Mouse (Mus musculus): ENCODE measurements around the gene Megf11.
"Not testable (repeated sequence)": the region's sequence is repeated elsewhere in the genome, so short reads cannot be mapped to it uniquely, and the experiment has no call there.

The Megf11 gene

DNA sequence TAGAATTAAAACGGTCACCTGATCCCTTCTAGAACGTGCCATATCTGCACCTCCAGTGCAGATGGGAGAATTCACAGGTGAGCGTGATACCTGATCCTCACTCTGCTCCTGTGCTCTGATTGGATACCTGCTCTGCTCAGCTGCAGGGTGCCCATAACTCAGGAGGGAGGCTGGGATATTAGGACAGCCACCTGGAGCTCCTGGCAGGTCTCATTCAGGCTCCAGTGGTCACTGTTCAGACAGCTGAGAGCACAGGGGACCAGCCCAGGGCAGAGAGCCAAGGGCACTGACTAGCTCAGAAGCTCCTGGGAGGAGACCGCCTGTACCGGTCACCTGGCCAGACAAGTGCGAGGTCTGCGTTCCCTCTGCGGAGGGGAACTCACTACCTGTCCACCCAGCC, 80.7 kb downstream of the Megf11 start:
- DNase-seq (ENCODE audit: low spot score in 2 of 2): no peak

- no peak for DNase-seq (ENCODE audit: low spot score in 2 of 2)
Observed at GRCm38 (mm10) chr9:64466564-64466963, 81.1 kb downstream of the Megf11 start.

DNA sequence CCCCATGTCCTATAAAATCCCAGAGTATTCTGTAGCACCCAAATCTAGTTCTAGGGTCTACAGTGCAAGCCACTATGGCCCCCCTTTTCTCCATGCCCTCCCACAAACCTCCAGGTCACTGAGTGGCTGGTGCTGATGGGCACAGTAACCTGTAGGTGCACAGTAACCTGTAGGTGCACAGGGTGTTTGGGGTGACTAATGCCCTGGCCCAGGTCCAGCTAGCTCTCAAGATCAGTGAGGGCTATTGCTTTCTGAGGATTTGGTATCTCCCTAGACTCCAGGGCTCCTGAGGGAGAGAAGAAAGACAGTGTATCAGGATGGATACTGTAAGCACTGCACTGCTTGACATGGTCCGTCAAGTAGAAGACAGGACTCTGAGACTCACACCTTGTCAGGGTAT, 85.4 kb downstream of the Megf11 start:
- DNase-seq (ENCODE audit: low spot score in 2 of 2): no peak

GRCm38 (mm10) chr9:64471336-64471735, 85.9 kb downstream of the Megf11 start:
- DNase-seq (ENCODE audit: low spot score in 2 of 2): no peak

DNA sequence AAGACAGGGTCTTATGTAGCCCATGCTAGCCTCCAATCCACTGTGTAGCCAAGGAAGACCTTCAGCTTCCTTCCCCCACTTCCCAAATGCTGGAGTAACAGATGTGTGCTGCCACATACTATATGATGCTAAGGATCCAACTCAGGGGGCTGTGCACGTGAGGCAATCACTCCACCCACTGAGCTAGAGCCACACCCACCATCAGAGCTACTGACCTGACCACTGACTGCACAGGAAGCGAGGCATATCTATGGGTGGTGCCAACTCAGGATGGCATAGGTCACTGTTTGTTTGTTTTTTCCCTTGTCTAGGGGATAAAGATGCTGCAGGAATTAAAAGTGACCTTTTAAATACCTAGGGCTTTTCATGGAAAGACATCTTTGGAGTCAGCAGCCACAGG, 86.7 kb downstream of the Megf11 start:
- no peak for DNase-seq (ENCODE audit: low spot score in 2 of 2)

DNA sequence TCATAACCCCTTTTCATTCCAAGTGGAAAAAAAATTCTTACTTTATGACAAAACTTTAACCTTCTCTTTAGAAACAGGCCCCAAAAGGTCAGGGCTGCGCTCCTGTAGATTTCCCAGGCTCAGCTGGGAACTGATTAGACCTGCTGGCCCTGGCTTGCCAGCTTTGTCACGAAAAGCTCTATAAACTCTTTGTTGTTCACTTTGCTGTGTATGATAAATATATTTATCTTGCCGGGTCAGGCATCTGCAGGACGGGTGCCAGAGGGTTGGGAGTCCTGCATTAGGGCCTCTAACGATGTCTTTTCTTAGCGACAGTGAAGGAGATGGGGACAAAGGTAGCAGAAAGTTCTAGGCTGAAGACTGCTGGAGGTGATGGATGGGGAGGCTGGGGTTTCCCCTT, 87.3 kb downstream of the Megf11 start:
- no peak for DNase-seq (ENCODE audit: low spot score in 2 of 2)

DNA sequence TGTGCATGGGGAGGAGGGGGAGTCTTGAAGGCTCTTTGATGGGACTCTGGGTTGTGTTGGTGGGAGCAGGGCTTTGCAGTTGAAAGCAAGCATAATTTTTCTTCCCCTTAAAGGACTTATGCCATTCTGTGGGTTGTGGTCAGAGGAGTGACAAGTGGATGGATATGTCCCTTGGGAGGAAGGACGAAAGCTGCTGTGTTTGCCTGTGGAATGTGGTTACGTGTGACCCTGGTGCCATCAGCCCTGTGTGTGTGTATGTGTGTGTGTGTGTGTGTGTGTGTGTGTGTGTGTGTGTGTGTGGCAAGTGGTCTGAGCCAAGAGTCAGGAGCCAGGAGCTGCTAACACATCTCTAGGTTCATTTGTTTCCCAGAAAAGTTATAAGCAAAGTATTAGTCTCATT, 87.7 kb downstream of the Megf11 start:
- no peak for DNase-seq (ENCODE audit: low spot score in 2 of 2)

DNA sequence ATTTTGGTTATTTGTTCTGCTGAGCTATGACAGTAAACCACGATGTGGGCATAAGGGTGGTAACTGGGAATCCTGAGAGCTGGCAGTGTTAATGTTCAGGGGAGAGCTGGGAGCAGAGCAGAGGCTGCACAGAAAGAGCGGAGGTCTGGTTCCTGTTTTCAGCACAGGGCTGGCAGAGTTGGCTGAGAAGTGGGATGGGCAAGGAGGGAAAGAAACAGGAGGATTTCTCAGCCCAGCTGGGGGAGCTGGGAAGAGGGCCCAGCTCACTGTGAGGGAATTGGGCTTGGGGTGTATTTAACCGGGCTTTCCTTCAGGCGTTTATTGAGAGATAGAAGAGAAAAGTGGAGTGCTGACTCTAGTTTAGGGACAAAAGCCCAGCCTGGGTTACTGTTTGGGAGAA, 88.3 kb downstream of the Megf11 start:
- no peak for DNase-seq (ENCODE audit: low spot score in 2 of 2)

DNA sequence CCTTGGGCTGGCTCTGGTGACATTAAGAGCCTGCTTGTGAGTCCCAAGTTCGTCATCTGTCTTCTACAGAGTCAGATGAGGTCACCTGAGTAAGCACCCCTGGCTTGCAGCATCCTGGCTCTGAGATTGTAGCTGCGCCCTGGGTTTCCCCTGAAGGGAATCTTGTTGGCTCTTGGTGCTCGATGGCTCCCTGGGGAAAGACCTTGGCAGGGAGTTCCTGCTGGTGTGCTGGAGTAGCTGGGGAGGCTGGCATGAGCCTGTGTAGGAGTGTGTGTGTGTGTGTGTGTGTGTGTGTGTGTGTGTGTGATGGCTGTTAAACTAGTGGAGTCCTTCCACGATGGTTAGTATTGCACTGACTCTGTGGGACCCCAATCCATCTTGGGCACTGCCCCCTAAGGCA, 88.7 kb downstream of the Megf11 start:
- peak in 1 of 2 experiments; percentile 53 for DNase-seq (ENCODE audit: low spot score in 2 of 2)

GRCm38 (mm10) chr9:64475942-64476341, 90.5 kb downstream of the Megf11 start:
- no peak for DNase-seq (ENCODE audit: low spot score in 2 of 2)

- not testable (repeated sequence) for DNase-seq (ENCODE audit: low spot score in 2 of 2)
Observed at GRCm38 (mm10) chr9:64477397-64477796, 92.0 kb downstream of the Megf11 start.

DNA sequence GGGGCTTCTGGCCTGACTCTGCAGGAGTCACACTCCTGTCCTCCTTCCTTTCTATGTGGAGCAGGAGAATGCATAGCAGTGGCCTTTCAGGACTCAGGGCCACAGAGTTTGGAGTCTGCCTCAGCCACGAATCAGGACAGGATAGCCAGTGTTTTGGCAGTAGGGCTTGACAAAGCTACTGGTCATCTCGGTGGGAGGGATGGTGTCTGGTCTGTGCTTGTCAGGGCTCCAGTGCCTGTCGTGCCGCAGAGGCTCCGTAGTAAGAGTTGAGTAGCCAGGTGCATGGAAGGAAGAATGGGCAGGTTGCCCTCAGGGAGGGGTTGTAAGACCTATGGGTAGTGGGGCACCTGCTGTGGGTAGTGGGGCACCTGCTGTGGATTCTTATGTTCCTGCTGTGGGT, 96.7 kb downstream of the Megf11 start:
- DNase-seq (ENCODE audit: low spot score in 2 of 2): no peak

GRCm38 (mm10) chr9:64487377-64487776, 102.0 kb downstream of the Megf11 start:
- DNase-seq (ENCODE audit: low spot score in 2 of 2): no peak

DNA sequence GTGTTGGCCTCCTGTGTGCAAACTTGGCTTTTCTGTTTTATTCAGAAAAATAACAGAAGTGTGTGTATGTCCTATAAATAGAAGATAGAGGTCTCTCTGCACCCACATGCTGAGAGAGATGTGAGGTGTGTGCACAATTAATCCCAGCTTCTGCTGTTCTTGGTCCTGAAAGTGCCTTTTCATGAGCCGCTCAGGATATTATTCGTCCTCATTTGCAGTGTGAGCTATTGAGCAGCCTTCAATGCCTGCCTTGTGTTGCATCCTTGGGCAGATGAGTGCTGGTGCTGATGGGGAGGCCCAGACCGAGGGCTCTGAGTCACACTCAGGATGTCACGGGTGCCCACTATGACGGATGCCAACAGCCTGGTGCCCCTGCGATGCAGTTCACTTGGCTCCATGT, 109.2 kb downstream of the Megf11 start:
- no peak for DNase-seq (ENCODE audit: low spot score in 2 of 2)

DNA sequence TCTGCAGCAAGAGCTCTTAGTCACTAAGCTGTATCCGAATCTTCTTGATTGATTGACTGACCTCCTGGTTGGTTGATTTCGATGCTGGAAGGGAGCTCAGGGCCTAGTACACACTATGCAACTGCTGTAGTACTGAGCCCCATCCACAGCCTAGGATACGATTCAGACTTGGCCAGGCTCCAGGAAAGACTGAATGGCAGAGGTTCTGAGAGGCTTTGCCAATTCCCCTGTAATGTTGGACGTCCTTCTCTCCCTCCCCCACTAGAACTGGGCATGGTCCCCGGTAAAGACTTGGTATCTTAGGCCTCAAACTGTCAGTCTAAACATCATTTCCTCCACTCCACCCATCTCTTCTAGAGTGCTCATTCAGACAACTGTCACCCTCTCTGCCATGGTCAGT, 113.5 kb downstream of the Megf11 start:
- peak in 1 of 2 experiments; percentile 3 for DNase-seq (ENCODE audit: low spot score in 2 of 2)

GRCm38 (mm10) chr9:64501211-64501610, 115.8 kb downstream of the Megf11 start:
- DNase-seq (ENCODE audit: low spot score in 2 of 2): no peak

- no peak for DNase-seq (ENCODE audit: low spot score in 2 of 2)
Observed at GRCm38 (mm10) chr9:64503996-64504395, 118.6 kb downstream of the Megf11 start.

DNA sequence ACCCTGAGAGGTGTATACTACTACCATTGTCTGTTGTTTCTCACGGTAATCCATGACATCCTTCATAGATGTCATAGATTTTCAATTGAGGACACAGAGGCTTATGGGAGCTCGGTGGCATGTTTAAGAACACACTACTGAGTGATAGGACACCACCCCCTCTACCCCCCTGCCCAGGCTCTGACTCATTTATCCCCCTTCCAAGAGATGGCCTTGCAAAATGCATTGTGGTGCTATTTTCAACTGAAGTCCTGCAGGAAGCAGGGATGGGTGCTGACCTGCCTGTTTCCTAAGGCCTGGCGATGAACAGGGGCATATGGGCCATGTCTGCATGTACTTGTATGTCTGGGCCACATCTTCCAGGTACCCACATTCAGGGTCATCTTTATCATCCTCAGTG, 119.0 kb downstream of the Megf11 start:
- no peak for DNase-seq (ENCODE audit: low spot score in 2 of 2)

GRCm38 (mm10) chr9:64504921-64505320, 119.5 kb downstream of the Megf11 start:
- DNase-seq (ENCODE audit: low spot score in 2 of 2): no peak

GRCm38 (mm10) chr9:64506440-64507206, 121.2 kb downstream of the Megf11 start:
- no peak for DNase-seq (ENCODE audit: low spot score in 2 of 2)

GRCm38 (mm10) chr9:64507207-64507517, 121.7 kb downstream of the Megf11 start:
- DNase-seq (ENCODE audit: low spot score in 2 of 2): no peak

- no peak for DNase-seq (ENCODE audit: low spot score in 2 of 2)
Observed at GRCm38 (mm10) chr9:64507995-64508394, 122.6 kb downstream of the Megf11 start.

DNA sequence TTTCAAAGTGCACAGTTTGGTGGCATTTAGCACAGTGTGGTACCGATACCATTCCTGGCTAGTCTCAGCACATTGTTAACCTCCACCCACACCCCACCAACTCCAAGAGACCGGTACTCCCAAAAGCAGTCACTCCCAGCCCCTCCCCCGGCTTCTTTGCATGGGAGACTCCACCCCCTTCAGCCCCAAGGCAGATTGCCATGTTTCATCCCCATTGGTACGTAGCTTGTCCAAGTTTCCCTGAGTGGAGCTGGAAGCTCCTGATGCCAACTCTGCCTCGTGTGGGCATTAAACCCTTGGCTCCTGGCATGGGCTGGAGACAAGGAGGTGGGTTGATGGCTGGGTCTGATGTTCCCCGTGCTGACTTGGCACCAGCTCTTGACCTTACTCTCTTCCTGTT, 129.4 kb downstream of the Megf11 start:
- no peak for DNase-seq (ENCODE audit: low spot score in 2 of 2)
